Mouse (Mus musculus) thymus, postnatal 14 days (tissue): Measurements from ENCODE around the gene Rad9a.

Source experiments
- DNase-seq: peaks from one replicate; pipeline ENCODE4 v3.0.0; 2021

Rad9a gene

GRCm38 (mm10) chr19:4162646-4163542 is 38.6 kb downstream of the Rad9a start, which contains the start of gene Rps6kb2:
TSS of gene Rps6kb2 (minus strand) at chr19:4163354.
- peak; percentile 94 for DNase-seq

GRCm38 (mm10) chr19:4159049-4159448 is 42.4 kb downstream of the Rad9a start:
- no peak for DNase-seq

- no peak for DNase-seq
Observed at GRCm38 (mm10) chr19:4156771-4157170, 44.7 kb downstream of the Rad9a start.

- DNase-seq = no peak
Observed at GRCm38 (mm10) chr19:4156073-4156579, 45.3 kb downstream of the Rad9a start.

- peak; percentile 56 for DNase-seq
Observed at GRCm38 (mm10) chr19:4155223-4156072, 46.0 kb downstream of the Rad9a start.

GRCm38 (mm10) chr19:4154437-4155222 is 46.8 kb downstream of the Rad9a start:
- peak; percentile 89 for DNase-seq

GRCm38 (mm10) chr19:4153232-4153654 is 48.2 kb downstream of the Rad9a start, which contains the start of gene Ptprcap:
TSS of gene Ptprcap (plus strand) at chr19:4153604.
- no peak for DNase-seq

GRCm38 (mm10) chr19:4152445-4153231 is 48.8 kb downstream of the Rad9a start:
- DNase-seq = no peak

GRCm38 (mm10) chr19:4151898-4152297 is 49.6 kb downstream of the Rad9a start:
- DNase-seq = no peak

GRCm38 (mm10) chr19:4151488-4151860 is 50.0 kb downstream of the Rad9a start:
- DNase-seq = no peak

- no peak for DNase-seq
Observed at GRCm38 (mm10) chr19:4150567-4151487, 50.6 kb downstream of the Rad9a start.

GRCm38 (mm10) chr19:4149764-4150461 is 51.5 kb downstream of the Rad9a start:
- no peak for DNase-seq

GRCm38 (mm10) chr19:4149283-4149682 is 52.2 kb downstream of the Rad9a start:
- peak; percentile 19 for DNase-seq

- peak; percentile 50 for DNase-seq
Observed at GRCm38 (mm10) chr19:4148819-4149218, 52.6 kb downstream of the Rad9a start.

GRCm38 (mm10) chr19:4148491-4148806 is 53.0 kb downstream of the Rad9a start, which contains the start of gene Coro1b:
TSS of gene Coro1b (plus strand) at chr19:4148619.
- DNase-seq = peak; percentile 96

GRCm38 (mm10) chr19:4147782-4148490 is 53.5 kb downstream of the Rad9a start:
- no peak for DNase-seq

GRCm38 (mm10) chr19:4147022-4147405 is 54.4 kb downstream of the Rad9a start:
- no peak for DNase-seq

GRCm38 (mm10) chr19:4146366-4147021 is 55.0 kb downstream of the Rad9a start:
- DNase-seq = no peak

GRCm38 (mm10) chr19:4145936-4146335 is 55.5 kb downstream of the Rad9a start:
- DNase-seq = no peak
